Mouse (Mus musculus): ENCODE results near the gene 2310057N15Rik. TPM values are rescaled to one million over a fixed set of nuclear protein-coding genes. Genes with fewer than 3 reads are reported as not detected.
"Not testable (repeated sequence)": the region's sequence is repeated elsewhere in the genome, so short reads cannot be mapped to it uniquely, and the experiment has no call there.

The 2310057N15Rik gene
- not detected in 2 replicates for polyA plus RNA-seq (2016; fragmentation: Nextera tagmentation; extraction: Ambion mirVana)

DNA sequence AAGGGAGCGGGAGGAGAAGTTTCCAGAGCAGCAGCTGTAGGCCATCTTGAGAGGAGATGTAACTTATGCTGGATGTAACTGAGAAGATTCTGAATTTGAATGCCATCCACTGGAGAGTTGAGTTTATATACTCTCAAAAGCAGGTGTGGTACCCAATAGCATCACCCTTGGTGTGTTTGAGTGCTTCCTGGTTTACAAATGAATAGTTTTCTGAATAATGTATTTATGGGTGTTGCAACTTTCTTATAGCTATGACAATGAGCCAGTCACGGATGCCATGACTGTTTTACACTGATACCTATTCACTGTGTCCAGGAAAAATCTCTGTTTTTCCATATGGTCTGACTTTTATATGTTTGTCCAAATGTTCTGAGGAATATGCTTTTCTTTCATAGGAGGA lies at the start of gene 2310057N15Rik:
2310057N15Rik (minus strand) TSS at position 101 of the 400 bp plus-strand sequence.
- Histone ChIP-seq H3K9me3 (no peaks in the 10 kb centered on the region), H3K36me3 (replicated peaks) (no peaks in the 10 kb centered on the region), H3K4me3 (no peak within 1 kb of the TSS), H3K27me3 (replicated peaks; ENCODE audit: low read depth, poor library complexity, severe bottlenecking) (no peaks in the 10 kb centered on the region), H3K27ac (replicated peaks) (no peak within 1 kb of the TSS), H3K4me1 (no peaks in the 10 kb centered on the region)
- WGBS, result 92% methylated on average over 2 of the region's 2 CpGs
- no peak for DNase-seq (ENCODE audit: low spot score)

GRCm38 (mm10) chr16:88823736-88824135 lies 49.7 kb upstream of the 2310057N15Rik start:
- Histone ChIP-seq H3K4me1 (peaks cover 16% of the 10 kb centered on the region), H3K9me3 (no peaks in the 10 kb centered on the region), H3K36me3 (replicated peaks) (no peaks in the 10 kb centered on the region), H3K4me3 (no peak overlapping the region), H3K27me3 (replicated peaks; ENCODE audit: low read depth, poor library complexity, severe bottlenecking) (no peaks in the 10 kb centered on the region), H3K27ac (replicated peaks) (no peak overlapping the region)
- no peak for DNase-seq (ENCODE audit: low spot score)
- WGBS, result 82% methylated on average over 3 of the region's 3 CpGs

- Histone ChIP-seq H3K4me3 (no peak within 1 kb of the TSS), H3K27ac (replicated peaks) (no peak within 1 kb of the TSS), H3K36me3 (replicated peaks) (no peaks in the 10 kb centered on the region), H3K27me3 (replicated peaks; ENCODE audit: low read depth, poor library complexity, severe bottlenecking) (no peaks in the 10 kb centered on the region), H3K4me1 (no peaks in the 10 kb centered on the region), H3K9me3 (no peaks in the 10 kb centered on the region)
- DNase-seq (ENCODE audit: low spot score), result no peak
- 86% methylated on average over 3 of the region's 3 CpGs for WGBS
Measured at GRCm38 (mm10) chr16:88820066-88820465, 46.1 kb upstream of the 2310057N15Rik start, which contains the start of gene Krtap15. Gene Krtap15 (plus strand): TSS chr16:88820215.

- no peak within 1 kb of the TSS for H3K27ac ChIP-seq (replicated peaks)
- 85% methylated on average over 2 of the region's 2 CpGs for WGBS
- no peak for DNase-seq (ENCODE audit: low spot score)
Measured at GRCm38 (mm10) chr16:88811827-88812226, 37.8 kb upstream of the 2310057N15Rik start, which contains the start of gene Gm20741. Gene Gm20741 (minus strand): TSS chr16:88812220.

DNA sequence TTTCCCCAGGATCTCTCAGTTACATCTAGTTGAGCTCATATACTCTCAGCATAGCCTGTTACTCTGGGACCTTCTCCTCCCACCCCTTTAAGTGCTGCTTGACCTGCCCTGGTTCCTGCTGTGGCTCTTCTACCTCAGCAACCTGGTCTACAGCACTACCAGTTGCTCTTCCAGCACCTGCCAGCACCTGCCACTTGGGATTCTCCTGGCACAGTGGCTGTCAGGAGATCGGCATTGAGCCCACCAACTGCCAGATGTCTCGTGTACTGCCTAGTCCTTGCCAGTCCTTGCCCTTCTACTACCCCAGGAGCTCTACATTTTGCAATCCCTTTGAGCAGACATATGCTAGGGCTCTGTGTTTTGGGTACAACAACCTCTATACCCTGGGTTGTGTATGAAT lies 12.8 kb upstream of the 2310057N15Rik start:
- H3K36me3 ChIP-seq (replicated peaks), result no peaks in the 10 kb centered on the region
- no peaks in the 10 kb centered on the region for H3K9me3 ChIP-seq
- no peak overlapping the region for H3K4me3 ChIP-seq
- H3K27me3 ChIP-seq (replicated peaks; ENCODE audit: low read depth, poor library complexity, severe bottlenecking), result no peaks in the 10 kb centered on the region
- DNase-seq (ENCODE audit: low spot score), result no peak
- no peaks in the 10 kb centered on the region for H3K4me1 ChIP-seq
- WGBS, result 74% methylated on average over 2 of the region's 2 CpGs
- no peak overlapping the region for H3K27ac ChIP-seq (replicated peaks)

More at GRCm38 (mm10) chr16:88811827-88812226, 37.8 kb upstream of the 2310057N15Rik start, which contains the start of gene Gm20741:
- Histone ChIP-seq H3K36me3 (replicated peaks) (no peaks in the 10 kb centered on the region), H3K4me3 (no peak within 1 kb of the TSS), H3K9me3 (no peaks in the 10 kb centered on the region), H3K27me3 (replicated peaks; ENCODE audit: low read depth, poor library complexity, severe bottlenecking) (no peaks in the 10 kb centered on the region), H3K4me1 (no peaks in the 10 kb centered on the region)

DNA sequence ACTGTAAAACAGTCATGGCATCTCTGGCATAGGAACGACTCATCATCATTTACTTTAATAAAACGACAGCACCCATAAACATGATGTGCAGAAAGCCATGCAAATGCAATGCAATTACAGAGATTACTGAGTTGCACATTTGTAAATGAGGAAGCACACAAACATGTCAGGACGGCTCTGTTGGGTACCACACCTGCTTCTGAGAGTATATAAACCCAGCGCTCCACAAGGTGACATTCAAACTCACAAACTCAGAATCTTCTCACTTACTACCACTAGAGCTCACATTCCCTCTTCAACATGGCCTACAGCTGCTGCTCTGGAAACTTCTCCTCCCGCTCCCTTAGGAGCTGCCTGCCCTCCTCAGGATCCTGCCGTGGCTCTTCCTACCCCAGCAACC lies 3.6 kb upstream of the 2310057N15Rik start, which contains the start of gene Gm5965:
Gm5965 (plus strand) TSS at position 301 of the 400 bp plus-strand sequence.
- Histone ChIP-seq H3K27ac (replicated peaks) (no peak within 1 kb of the TSS), H3K9me3 (no peaks in the 10 kb centered on the region), H3K4me3 (no peak within 1 kb of the TSS), H3K36me3 (replicated peaks) (no peaks in the 10 kb centered on the region), H3K27me3 (replicated peaks; ENCODE audit: low read depth, poor library complexity, severe bottlenecking) (no peaks in the 10 kb centered on the region), H3K4me1 (no peaks in the 10 kb centered on the region)
- WGBS, result 93% methylated on average over 6 of the region's 6 CpGs
- no peak for DNase-seq (ENCODE audit: low spot score)

DNA sequence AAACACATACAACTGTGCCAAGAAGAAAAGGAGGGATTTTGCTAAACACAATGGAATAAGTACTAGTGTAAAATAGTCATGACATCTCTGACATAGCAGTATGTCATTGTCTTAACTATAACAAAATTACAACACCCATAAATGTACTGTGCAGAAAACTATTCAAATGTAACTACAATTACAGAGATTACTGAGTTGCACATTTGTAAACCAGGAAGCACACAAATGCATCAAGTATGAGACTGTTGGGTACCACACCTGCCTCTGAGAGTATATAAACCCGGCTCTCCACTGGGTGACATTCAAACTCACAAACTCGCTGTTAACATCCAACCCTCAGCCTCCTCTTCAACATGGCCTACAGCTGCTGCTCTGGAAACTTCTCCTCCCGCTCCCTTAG lies 15.5 kb downstream of the 2310057N15Rik start, which contains the start of gene 2310034C09Rik:
2310034C09Rik (plus strand) TSS at position 301 of the 400 bp plus-strand sequence.
- not testable (repeated sequence) for H3K4me1 ChIP-seq; DNase-seq (ENCODE audit: low spot score); H3K9me3 ChIP-seq; H3K36me3 ChIP-seq (replicated peaks); H3K27ac ChIP-seq (replicated peaks); H3K4me3 ChIP-seq; H3K27me3 ChIP-seq (replicated peaks; ENCODE audit: low read depth, poor library complexity, severe bottlenecking)
- WGBS, result 92% methylated on average over 3 of the region's 3 CpGs

DNA sequence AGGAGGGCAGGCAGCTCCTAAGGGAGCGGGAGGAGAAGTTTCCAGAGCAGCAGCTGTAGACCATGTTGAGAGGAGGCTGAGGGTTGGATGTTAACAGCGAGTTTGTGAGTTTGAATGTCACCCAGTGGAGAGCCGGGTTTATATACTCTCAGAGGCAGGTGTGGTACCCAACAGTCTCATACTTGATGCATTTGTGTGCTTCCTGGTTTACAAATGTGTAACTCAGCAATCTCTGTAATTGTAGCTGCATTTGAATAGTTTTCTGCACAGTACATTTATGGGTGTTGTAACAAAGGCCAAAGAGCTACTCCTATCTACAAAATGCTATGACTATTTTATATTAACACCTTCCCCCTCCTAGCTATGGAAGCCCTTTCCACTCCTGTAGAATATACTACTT lies 22.5 kb downstream of the 2310057N15Rik start, which contains the start of gene Krtap13:
Krtap13 (minus strand) TSS at position 101 of the 400 bp plus-strand sequence.
- not testable (repeated sequence) for H3K4me1 ChIP-seq; H3K36me3 ChIP-seq (replicated peaks); H3K27ac ChIP-seq (replicated peaks); H3K4me3 ChIP-seq; DNase-seq (ENCODE audit: low spot score); H3K9me3 ChIP-seq; H3K27me3 ChIP-seq (replicated peaks; ENCODE audit: low read depth, poor library complexity, severe bottlenecking)
- WGBS, result 79% methylated on average over 3 of the region's 3 CpGs

DNA sequence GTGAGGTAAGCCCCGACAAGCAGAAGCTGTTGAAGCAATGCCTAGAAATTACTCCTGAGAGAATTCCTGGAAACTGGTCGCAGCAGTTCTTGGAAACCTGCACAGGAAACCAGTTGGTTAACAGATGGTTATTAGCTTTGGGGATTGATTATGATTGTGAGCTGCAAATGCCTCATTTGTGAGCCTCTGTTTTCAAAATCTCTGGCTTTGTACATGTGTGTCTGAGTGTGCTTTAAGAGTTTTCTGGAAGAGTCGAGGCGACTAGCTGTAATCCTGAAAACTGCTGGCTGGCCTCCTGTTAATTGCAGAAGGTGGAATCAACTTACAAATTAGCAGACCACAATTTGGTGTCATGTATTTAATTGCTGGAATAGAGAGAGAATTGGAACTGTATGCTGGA lies 26.1 kb downstream of the 2310057N15Rik start:
- Histone ChIP-seq H3K4me3 (no peak overlapping the region), H3K36me3 (replicated peaks) (no peaks in the 10 kb centered on the region), H3K27ac (replicated peaks) (no peak overlapping the region), H3K9me3 (no peaks in the 10 kb centered on the region), H3K27me3 (replicated peaks; ENCODE audit: low read depth, poor library complexity, severe bottlenecking) (no peaks in the 10 kb centered on the region), H3K4me1 (no peaks in the 10 kb centered on the region)
- no peak for DNase-seq (ENCODE audit: low spot score)
- WGBS, result 61% methylated on average over 4 of the region's 4 CpGs

GRCm38 (mm10) chr16:88744750-88745340 lies 29.2 kb downstream of the 2310057N15Rik start:
- Histone ChIP-seq H3K9me3 (no peaks in the 10 kb centered on the region), H3K4me1 (no peaks in the 10 kb centered on the region), H3K4me3 (no peak overlapping the region), H3K36me3 (replicated peaks) (no peaks in the 10 kb centered on the region), H3K27ac (replicated peaks) (no peak overlapping the region), H3K27me3 (replicated peaks; ENCODE audit: low read depth, poor library complexity, severe bottlenecking) (no peaks in the 10 kb centered on the region)
- no peak for DNase-seq (ENCODE audit: low spot score)
- 87% methylated on average over 4 of the region's 4 CpGs for WGBS

GRCm38 (mm10) chr16:88735391-88735790 lies 38.6 kb downstream of the 2310057N15Rik start:
- Histone ChIP-seq H3K4me3 (no peak overlapping the region), H3K27me3 (replicated peaks; ENCODE audit: low read depth, poor library complexity, severe bottlenecking) (no peaks in the 10 kb centered on the region), H3K4me1 (no peaks in the 10 kb centered on the region), H3K27ac (replicated peaks) (no peak overlapping the region), H3K36me3 (replicated peaks) (no peaks in the 10 kb centered on the region), H3K9me3 (no peaks in the 10 kb centered on the region)
- no peak for DNase-seq (ENCODE audit: low spot score)
- 71% methylated on average over 2 of the region's 2 CpGs for WGBS

- Histone ChIP-seq H3K36me3 (replicated peaks) (no peaks in the 10 kb centered on the region), H3K27me3 (replicated peaks; ENCODE audit: low read depth, poor library complexity, severe bottlenecking) (no peaks in the 10 kb centered on the region), H3K4me1 (0 out of 2 replicates have a peak, but pooled peaks cover under 1% of the 10 kb centered on the region), H3K27ac (replicated peaks) (no peak within 1 kb of the TSS), H3K4me3 (no peak within 1 kb of the TSS), H3K9me3 (no peaks in the 10 kb centered on the region)
- 81% methylated on average over 4 of the region's 4 CpGs for WGBS
- DNase-seq (ENCODE audit: low spot score), result no peak
Measured at GRCm38 (mm10) chr16:88728812-88729275, 45.2 kb downstream of the 2310057N15Rik start, which contains the start of gene Krtap13-1. Gene Krtap13-1 (plus strand): TSS chr16:88728862.
